Mouse (Mus musculus) 3T3-L1 (cell line): Measurements from ENCODE around the gene Fbxw26.
A peak's percentile ranks its signal among the peaks of the same experiment; 100 is the strongest.
"Not testable (repeated sequence)": the region's sequence is repeated elsewhere in the genome, so short reads cannot be mapped to it uniquely, and the experiment has no call there.

Experiments
- DNase-seq: peaks from one replicate; pipeline ENCODE4 v3.0.0-alpha.2; 2015; ENCODE audit warnings: low read depth, low spot score

The Fbxw26 gene

DNA sequence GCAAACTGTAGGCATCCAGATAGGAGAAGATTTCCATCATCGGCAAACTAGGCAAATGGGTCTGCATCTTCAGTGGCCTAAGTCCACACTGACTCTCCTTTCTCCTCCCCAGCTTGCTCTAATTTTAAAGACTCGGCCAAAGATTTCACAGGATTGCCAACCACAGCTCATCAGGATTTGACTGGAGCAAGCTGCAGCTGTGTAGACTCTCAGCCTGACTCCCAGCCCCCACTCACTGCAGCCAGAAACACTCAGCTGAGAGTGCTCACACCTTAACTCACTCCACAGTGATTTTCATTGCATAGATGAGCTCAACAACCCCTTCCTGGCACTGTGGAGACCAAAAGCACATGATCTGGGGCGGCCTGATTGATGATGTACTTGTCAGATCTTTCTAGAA lies at the start of gene Fbxw26:
Gene Fbxw26, minus strand, starts transcription at position 101 of the 400 bp plus-strand sequence.
- DNase-seq, result not testable (repeated sequence)

DNA sequence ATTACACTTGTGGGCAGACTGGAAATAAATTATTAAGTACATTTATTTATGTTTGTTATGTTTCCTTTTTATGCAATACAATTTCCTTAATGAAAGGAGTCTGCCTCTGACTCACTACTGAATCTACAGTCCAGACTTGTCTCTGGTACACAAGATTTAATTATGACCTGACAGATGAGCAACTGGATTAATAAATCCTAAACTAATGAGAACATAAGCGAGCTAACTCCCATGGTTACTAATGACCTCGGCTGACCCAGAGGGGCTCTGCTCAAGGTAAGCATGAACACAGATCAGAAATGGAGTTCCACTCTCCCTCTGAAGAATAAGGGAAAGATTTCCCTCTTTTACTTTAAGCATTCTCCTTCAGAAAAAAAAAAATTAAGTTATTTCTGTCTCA lies 49.3 kb upstream of the Fbxw26 start:
- no peak for DNase-seq

DNA sequence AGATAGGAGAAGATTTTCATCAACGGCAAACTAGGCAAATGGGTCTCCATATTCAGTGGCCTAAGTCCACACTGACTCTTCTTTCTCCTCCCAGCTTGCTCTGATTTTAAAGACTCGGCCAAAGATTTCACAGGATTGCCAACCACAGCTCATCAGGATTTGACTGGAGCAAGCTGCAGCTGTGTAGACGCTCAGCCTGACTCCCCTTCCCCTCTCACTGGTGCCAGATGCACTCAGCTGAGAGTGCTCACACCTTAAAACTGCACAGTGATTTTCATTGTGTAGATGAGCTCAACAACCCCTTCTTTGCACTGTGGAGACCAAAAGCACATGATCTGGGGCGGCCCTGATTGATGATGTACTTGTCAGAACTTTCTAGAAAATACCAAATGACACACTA lies 44.7 kb upstream of the Fbxw26 start, which contains the start of gene Fbxw27:
Gene Fbxw27, minus strand, starts transcription at position 101 of the 400 bp plus-strand sequence.
- not testable (repeated sequence) for DNase-seq

DNA sequence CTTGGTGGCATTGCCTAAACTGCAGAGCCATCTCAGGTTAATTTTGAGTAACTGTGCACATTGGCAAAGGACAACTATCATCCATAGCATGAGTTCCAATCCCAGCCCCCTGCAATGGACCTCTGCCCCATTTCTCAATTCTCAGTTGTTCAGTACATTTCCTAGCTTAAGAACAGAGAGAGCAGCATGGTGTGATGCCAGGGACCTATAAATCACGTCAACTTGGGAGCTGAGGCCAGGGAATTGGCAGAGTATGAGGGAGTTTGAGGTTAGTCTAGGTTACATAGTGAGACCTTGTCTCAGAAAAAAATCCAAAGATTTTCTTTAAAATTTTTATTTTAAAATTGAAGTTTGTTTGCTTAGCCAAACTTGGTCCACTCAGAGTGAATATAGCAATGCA lies 21.0 kb upstream of the Fbxw26 start:
- not testable (repeated sequence) for DNase-seq

DNA sequence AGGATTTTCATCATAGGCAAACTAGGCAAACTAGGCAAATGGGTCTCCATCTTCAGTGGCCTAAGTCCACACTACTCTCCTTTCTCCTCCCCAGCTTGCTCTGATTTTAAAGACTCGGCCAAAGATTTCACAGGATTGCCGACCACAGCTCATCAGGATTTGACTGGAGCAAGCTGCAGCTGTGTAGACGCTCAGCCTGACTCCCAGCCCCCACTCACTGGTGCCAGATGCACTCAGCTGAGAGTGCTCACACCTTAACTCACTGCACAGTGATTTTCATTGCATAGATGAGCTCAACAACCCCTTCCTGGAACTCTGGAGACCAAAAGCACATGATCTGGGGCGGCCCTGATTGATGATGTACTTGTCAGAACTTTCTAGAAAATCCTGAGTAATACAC lies 43.3 kb downstream of the Fbxw26 start, which contains the start of gene Fbxw18:
Gene Fbxw18, minus strand, starts transcription at position 101 of the 400 bp plus-strand sequence.
- not testable (repeated sequence) for DNase-seq

DNA sequence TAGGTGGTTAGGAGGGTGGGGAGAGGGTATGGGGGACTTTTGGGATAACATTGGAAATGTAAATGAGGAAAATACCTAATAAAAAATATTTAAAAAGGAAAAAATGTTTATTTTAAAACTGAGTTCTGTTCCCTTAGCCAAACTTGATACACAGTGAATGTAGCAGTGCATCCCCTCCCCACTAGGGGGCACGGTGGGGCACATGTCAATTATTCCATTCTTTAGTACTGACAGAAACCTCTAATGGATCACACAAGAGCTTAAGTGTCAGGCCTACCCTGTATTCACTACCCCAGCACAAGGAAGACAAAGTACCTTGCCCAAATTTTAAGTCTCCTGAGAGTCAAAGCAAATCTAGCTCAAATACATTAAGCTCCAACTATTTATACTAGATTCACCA lies 60.6 kb downstream of the Fbxw26 start:
- peak; percentile 20 for DNase-seq
